Mouse (Mus musculus): ENCODE measurements at regions not wholly inside any gene's neighbourhood (a gene's known extent, or its start where the extent isn't known, plus 50 kb on each side); places are given as distances from the start of the nearest gene placed in this dataset.

DNA sequence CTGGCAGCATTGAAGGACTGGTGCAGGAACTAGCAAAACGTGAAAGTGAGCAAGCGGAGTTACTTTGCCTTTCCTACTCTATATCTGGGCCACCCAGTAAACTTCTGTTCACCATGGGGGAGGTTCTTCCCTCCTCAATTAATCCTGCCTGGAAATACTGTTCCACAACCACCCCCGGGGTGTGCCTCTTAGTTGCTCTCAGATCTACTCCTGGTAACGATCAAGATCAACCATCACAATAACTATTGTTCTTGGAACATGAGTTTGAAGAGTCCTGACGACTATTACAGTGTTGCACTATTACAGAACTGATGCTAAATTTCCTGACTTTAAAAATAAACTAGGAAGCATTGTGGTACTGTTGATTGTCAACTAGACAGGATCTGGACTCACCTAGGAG lies 57.8 kb upstream of the S1pr1 start:
- no peak for TF ChIP-seq CTCF (IDR thresholded peaks at IDR 0.05)
- TF ChIP-seq EP300 (IDR thresholded peaks at IDR 0.05), result no peak
